Mouse (Mus musculus) MEL (cell line): ENCODE data around the gene Tec. TPM values are rescaled to one million over a fixed set of nuclear protein-coding genes. Genes with fewer than 3 reads are reported as not detected.
A peak's percentile ranks its signal among the peaks of the same experiment; 100 is the strongest.

Experiments used
- DNase-seq: peaks from one replicate; pipeline ENCODE4 v3.0.0; 2011; ENCODE audit warnings: low read depth, low spot score
- H3K27ac ChIP-seq: 2 replicates; pipeline ENCODE4 v1.5.1; 2012; ENCODE audit warnings: low read depth, mild to moderate bottlenecking, control low read depth, low read length, moderate library complexity; ENCODE audit not compliant: control insufficient read depth
- H3K27me3 ChIP-seq, 2 experiments: fragments of 150-350 bp in 1 of 2; sonication (generic) in 1 of 2; 2 replicates each; pipeline ENCODE4 v1.6.1; 2012; ENCODE audit warnings: low read length in 2 of 2, mild to moderate bottlenecking in 2 of 2, improper control_type of control experiment in 1 of 2, moderate library complexity in 1 of 2; ENCODE audit not compliant: insufficient read depth in 2 of 2, control insufficient read depth in 1 of 2
- H3K36me3 ChIP-seq, 2 experiments: 2 replicates each; pipeline ENCODE4 v1.6.1; 2012 to 2014; ENCODE audit warnings: low read length in 2 of 2, improper control_type of control experiment in 1 of 2, inconsistent platforms in 1 of 2, mild to moderate bottlenecking in 1 of 2; ENCODE audit not compliant: insufficient read depth in 2 of 2, control insufficient read depth in 1 of 2
- H3K4me1 ChIP-seq, 2 experiments: fragments of 150-350 bp in 1 of 2; sonication (generic) in 1 of 2; 2 replicates each; pipeline ENCODE4 v1.6.1; 2012; ENCODE audit warnings: low read length in 2 of 2, improper control_type of control experiment in 1 of 2, mild to moderate bottlenecking in 1 of 2; ENCODE audit not compliant: insufficient read depth in 2 of 2, control insufficient read depth in 1 of 2
- H3K4me3 ChIP-seq, 2 experiments: fragments of 150-350 bp in 1 of 2; sonication (generic) in 1 of 2; 2 replicates each; pipeline ENCODE4 v1.5.1; 2012; ENCODE audit warnings: low read depth in 2 of 2, low read length in 2 of 2, mild to moderate bottlenecking in 2 of 2, moderate library complexity in 2 of 2, control low read depth in 1 of 2, improper control_type of control experiment in 1 of 2; ENCODE audit not compliant: control insufficient read depth in 1 of 2, insufficient read depth in 1 of 2
- H3K79me2 ChIP-seq: 2 replicates; pipeline ENCODE4 v1.6.1; 2012; ENCODE audit warnings: mild to moderate bottlenecking, low read length, moderate library complexity; ENCODE audit not compliant: control insufficient read depth, poor library complexity, insufficient read depth
- H3K9ac ChIP-seq: 2 replicates; pipeline ENCODE4 v1.6.1; 2012; ENCODE audit warnings: low read depth, mild to moderate bottlenecking, control low read depth, low read length, moderate library complexity; ENCODE audit not compliant: control insufficient read depth, poor library complexity, severe bottlenecking
- H3K9me3 ChIP-seq: fragments of 150-350 bp; sonication (generic); replicated peaks from 2 replicates; pipeline ENCODE4 v1.6.1; 2012; ENCODE audit warnings: mild to moderate bottlenecking, low read length, improper control_type of control experiment, moderate library complexity; ENCODE audit not compliant: insufficient read depth
- BHLHE40 ChIP-seq: IDR thresholded peaks from 2 replicates; pipeline ENCODE4 v1.6.1; 2012; ENCODE audit warnings: low read depth, mild to moderate bottlenecking, inconsistent platforms, low read length, improper control_type of control experiment, borderline replicate concordance
- CHD1 ChIP-seq: IDR thresholded peaks from 2 replicates; pipeline ENCODE4 v1.6.1; 2012; ENCODE audit warnings: low read depth, mild to moderate bottlenecking, inconsistent platforms, low read length, improper control_type of control experiment
- CTCF ChIP-seq, 3 experiments: IDR thresholded peaks in 2 of 3; conservative IDR thresholded peaks in 1 of 3; 2 replicates each; pipeline ENCODE4 v1.5.1; 2011 to 2012; ENCODE audit warnings: low read length in 3 of 3, low read depth in 2 of 3, mild to moderate bottlenecking in 2 of 3, improper control_type of control experiment in 1 of 3, inconsistent platforms in 1 of 3, mixed read lengths in 1 of 3, moderate library complexity in 1 of 3; ENCODE audit not compliant: control insufficient read depth in 1 of 3, insufficient read depth in 1 of 3, poor library complexity in 1 of 3, severe bottlenecking in 1 of 3
- ELF1 ChIP-seq: IDR thresholded peaks from 2 replicates; pipeline ENCODE4 v1.6.1; 2014; ENCODE audit warnings: low read depth, mild to moderate bottlenecking, inconsistent platforms, low read length, improper control_type of control experiment, moderate library complexity
- ETS1 ChIP-seq: IDR thresholded peaks from 2 replicates; pipeline ENCODE4 v1.6.1; 2012; ENCODE audit warnings: low read depth, mild to moderate bottlenecking, inconsistent platforms, low read length, improper control_type of control experiment, moderate library complexity
- GABPA ChIP-seq: IDR thresholded peaks from 2 replicates; pipeline ENCODE4 v1.6.1; 2012; ENCODE audit warnings: low read depth, mild to moderate bottlenecking, inconsistent platforms, low read length, improper control_type of control experiment, moderate library complexity
- GATA1 ChIP-seq: IDR thresholded peaks from 2 replicates; pipeline ENCODE4 v1.6.1; 2011; ENCODE audit warnings: low read depth, low read length, improper control_type of control experiment
- MAFK ChIP-seq: IDR thresholded peaks from 2 replicates; pipeline ENCODE4 v1.6.1; 2011; ENCODE audit warnings: low read depth, mild to moderate bottlenecking, low read length, improper control_type of control experiment, borderline replicate concordance
- MAZ ChIP-seq: IDR thresholded peaks from 2 replicates; pipeline ENCODE4 v1.6.1; 2012; ENCODE audit warnings: low read depth, mild to moderate bottlenecking, inconsistent platforms, low read length, improper control_type of control experiment
- MEF2A ChIP-seq: IDR thresholded peaks from 2 replicates; pipeline ENCODE4 v1.6.1; 2014; ENCODE audit warnings: low read depth, mild to moderate bottlenecking, inconsistent platforms, low read length, improper control_type of control experiment; ENCODE audit not compliant: poor library complexity, insufficient replicate concordance, severe bottlenecking; ENCODE audit errors: extremely low read depth
- MXI1 ChIP-seq: IDR thresholded peaks from 2 replicates; pipeline ENCODE4 v1.6.1; 2011; ENCODE audit warnings: mild to moderate bottlenecking, low read depth, low read length, improper control_type of control experiment
- MYB ChIP-seq: IDR thresholded peaks from 2 replicates; pipeline ENCODE4 v1.6.1; 2011; ENCODE audit warnings: mild to moderate bottlenecking, low read depth, low read length, improper control_type of control experiment
- MYC ChIP-seq: IDR thresholded peaks from 2 replicates; pipeline ENCODE4 v1.6.1; 2011; ENCODE audit warnings: low read depth, mild to moderate bottlenecking, low read length, improper control_type of control experiment, moderate library complexity
- NRF1 ChIP-seq: IDR thresholded peaks from 2 replicates; pipeline ENCODE4 v1.6.1; 2014; ENCODE audit warnings: low read depth, mild to moderate bottlenecking, inconsistent platforms, low read length, improper control_type of control experiment, moderate library complexity; ENCODE audit not compliant: poor library complexity, insufficient read depth, severe bottlenecking
- POLR2AphosphoS2 ChIP-seq: IDR thresholded peaks from 2 replicates; pipeline ENCODE4 v1.6.1; 2011; ENCODE audit warnings: low read length, improper control_type of control experiment
- POLR2AphosphoS5 ChIP-seq: IDR thresholded peaks from 2 replicates; pipeline ENCODE4 v1.6.1; 2012; ENCODE audit warnings: low read depth, borderline replicate concordance, mild to moderate bottlenecking, inconsistent platforms, low read length, moderate library complexity, mixed read lengths
- RCOR1 ChIP-seq: IDR thresholded peaks from 2 replicates; pipeline ENCODE4 v1.6.1; 2012; ENCODE audit warnings: low read depth, mild to moderate bottlenecking, inconsistent platforms, low read length, improper control_type of control experiment
- TAL1 ChIP-seq: IDR thresholded peaks from 2 replicates; pipeline ENCODE4 v1.6.1; 2012; ENCODE audit warnings: mild to moderate bottlenecking, inconsistent platforms, low read length, moderate library complexity, mixed read lengths
- TBP ChIP-seq: IDR thresholded peaks from 2 replicates; pipeline ENCODE4 v1.8.0; 2011; ENCODE audit warnings: low read depth, low read length, improper control_type of control experiment
- UBTF ChIP-seq: IDR thresholded peaks from 2 replicates; pipeline ENCODE4 v1.6.1; 2012; ENCODE audit warnings: low read depth, mild to moderate bottlenecking, inconsistent platforms, low read length, improper control_type of control experiment, moderate library complexity, borderline replicate concordance; ENCODE audit not compliant: insufficient read depth
- USF1 ChIP-seq: IDR thresholded peaks from 2 replicates; pipeline ENCODE4 v1.6.1; 2014; ENCODE audit warnings: low read depth, mild to moderate bottlenecking, inconsistent platforms, low read length, improper control_type of control experiment, moderate library complexity
- ZC3H11A ChIP-seq: IDR thresholded peaks from 2 replicates; pipeline ENCODE4 v1.6.1; 2012; ENCODE audit warnings: low read depth, mild to moderate bottlenecking, inconsistent platforms, low read length, improper control_type of control experiment
- ZNF384 ChIP-seq: IDR thresholded peaks from 2 replicates; pipeline ENCODE4 v1.6.1; 2012; ENCODE audit warnings: low read depth, mild to moderate bottlenecking, inconsistent platforms, low read length, improper control_type of control experiment
- polyA plus RNA-seq, 2 experiments: library from polyadenylated mRNA; stranded (reverse) in 1 of 2; unstranded in 1 of 2; fragments of >175 nt in 1 of 2; fragments of >200 nt in 1 of 2; gene quantifications; 2 replicates each; pipeline versions ENCODE4 v1.2.1 to v1.2.4; 2012; ENCODE audit warnings: low replicate concordance in 2 of 2, low read depth in 1 of 2; ENCODE audit not compliant: insufficient read length in 2 of 2, insufficient read depth in 1 of 2, missing spikeins in 1 of 2
- total RNA-seq: library from RNA; depleted of rRNA; stranded (reverse); fragments of 300-350 nt; gene quantifications from 2 replicates; pipeline ENCODE4 v1.2.3, GENCODE M21; 2012

The Tec gene
- total and polyA plus RNA-seq, 3 experiments: 44.8 to 61.1 TPM; not detected in 1

- Histone ChIP-seq H3K79me2 (peaks cover 21% of the 10 kb centered on the region), H3K27me3 (no peaks in the 10 kb centered on the region), H3K4me3 (no peak overlapping the region), H3K36me3 (peaks cover 32 to 58% of the 10 kb centered on the region in 2 experiments), H3K4me1 (peaks cover 28 to 43% of the 10 kb centered on the region in 2 experiments), H3K27ac (peak overlapping the region; percentile 34; the same call in 1 of the 2 replicates), H3K9me3 (no peaks in the 10 kb centered on the region), H3K9ac (no peak overlapping the region)
- no peak for DNase-seq
- TF ChIP-seq TBP: no peak
- no peak for TF ChIP-seq GABPA
- TF ChIP-seq POLR2AphosphoS5: no peak
- TF ChIP-seq ZNF384: no peak
- TF ChIP-seq MAZ: no peak
- TF ChIP-seq USF1: no peak
- TF ChIP-seq BHLHE40: no peak
- no peak for TF ChIP-seq MYC
- no peak for TF ChIP-seq ZC3H11A
- no peak for TF ChIP-seq RCOR1
- TF ChIP-seq GATA1: no peak
- TF ChIP-seq ETS1: no peak
- TF ChIP-seq MEF2A: no peak
- no peak for TF ChIP-seq TAL1
- no peak for TF ChIP-seq MAFK
- no peak for TF ChIP-seq CTCF (IDR thresholded peaks at IDR 0.05 in 2 of 3, conservative IDR thresholded peaks at IDR 0.05 in 1 of 3; ENCODE audit: control insufficient read depth in 1 of 3, insufficient read depth in 1 of 3, low read depth in 2 of 3, low read length in 3 of 3, poor library complexity in 1 of 3, severe bottlenecking in 1 of 3)
- TF ChIP-seq UBTF: no peak
Measured at GRCm38 (mm10) chr5:72815361-72815760, 52.9 kb downstream of the Tec start.

- no peak overlapping the region for H3K4me3 ChIP-seq
- no peaks in the 10 kb centered on the region for H3K9me3 ChIP-seq
- peaks cover 24 to 37% of the 10 kb centered on the region in 2 experiments for H3K4me1 ChIP-seq
- H3K27me3 ChIP-seq: no peaks in the 10 kb centered on the region
- H3K9ac ChIP-seq: no peak overlapping the region
- H3K27ac ChIP-seq: peak overlapping the region; percentile 47; the same call in 1 of the 2 replicates
- DNase-seq: no peak
- TF ChIP-seq POLR2AphosphoS2 (no peak), MAFK (no peak), ELF1 (no peak), CHD1 (no peak), UBTF (no peak), MYB (no peak), NRF1 (no peak), POLR2AphosphoS5 (no peak), GABPA (no peak), MXI1 (no peak)
- H3K36me3 ChIP-seq: peaks cover 30 to 53% of the 10 kb centered on the region in 2 experiments
- H3K79me2 ChIP-seq: peaks cover 27% of the 10 kb centered on the region
Measured at GRCm38 (mm10) chr5:72814072-72814471, 54.2 kb downstream of the Tec start.
